Mouse (Mus musculus): Measurements from ENCODE around the gene Klc3. TPM values are rescaled to one million over a fixed set of nuclear protein-coding genes. Genes with fewer than 3 reads are reported as not detected.

The Klc3 gene
- total and polyA plus RNA-seq, 3 experiments, result 0.42 to 3.6 TPM; not detected in 1

GRCm38 (mm10) chr7:19411783-19412182 lies 7.9 kb upstream of the Klc3 start:
- Histone ChIP-seq H3K9me3 (replicated peaks; ENCODE audit: insufficient read depth, low read length) (no peaks in the 10 kb centered on the region), H3K79me2 (ENCODE audit: control insufficient read depth, insufficient read depth, low read length, poor library complexity) (no peaks in the 10 kb centered on the region), H3K27me3 (ENCODE audit: control insufficient read depth in 1 of 2, insufficient read depth in 2 of 2, low read length in 2 of 2) (peaks cover 0 to 2% of the 10 kb centered on the region in 2 experiments; a peak in 1 of 4 replicates), H3K36me3 (ENCODE audit: control insufficient read depth in 1 of 2, insufficient read depth in 2 of 2, low read length in 2 of 2) (no peaks in the 10 kb centered on the region), H3K4me1 (ENCODE audit: control insufficient read depth in 1 of 2, insufficient read depth in 2 of 2, low read length in 2 of 2) (no peaks in the 10 kb centered on the region), H3K4me3 (ENCODE audit: control insufficient read depth in 1 of 2, insufficient read depth in 1 of 2, low read depth in 2 of 2, low read length in 2 of 2) (no peak overlapping the region), H3K9ac (ENCODE audit: control insufficient read depth, low read depth, low read length, poor library complexity, severe bottlenecking) (no peak overlapping the region), H3K27ac (ENCODE audit: control insufficient read depth, low read depth, low read length) (no peak overlapping the region)
- DNase-seq (ENCODE audit: low read depth, low spot score), result no peak
- TF ChIP-seq POLR2AphosphoS2 (IDR thresholded peaks at IDR 0.05; ENCODE audit: low read length), result no peak

- no peaks in the 10 kb centered on the region for H3K9me3 ChIP-seq (replicated peaks; ENCODE audit: insufficient read depth, low read length)
- no peak overlapping the region for H3K27ac ChIP-seq (ENCODE audit: control insufficient read depth, low read depth, low read length)
- no peak overlapping the region for H3K4me3 ChIP-seq (ENCODE audit: control insufficient read depth in 1 of 2, insufficient read depth in 1 of 2, low read depth in 2 of 2, low read length in 2 of 2)
- no peaks in the 10 kb centered on the region for H3K79me2 ChIP-seq (ENCODE audit: control insufficient read depth, insufficient read depth, low read length, poor library complexity)
- TF ChIP-seq CHD1 (IDR thresholded peaks at IDR 0.05; ENCODE audit: low read depth, low read length), result no peak
- H3K9ac ChIP-seq (ENCODE audit: control insufficient read depth, low read depth, low read length, poor library complexity, severe bottlenecking), result no peak overlapping the region
- no peaks in the 10 kb centered on the region for H3K4me1 ChIP-seq (ENCODE audit: control insufficient read depth in 1 of 2, insufficient read depth in 2 of 2, low read length in 2 of 2)
- no peaks in the 10 kb centered on the region for H3K36me3 ChIP-seq (ENCODE audit: control insufficient read depth in 1 of 2, insufficient read depth in 2 of 2, low read length in 2 of 2)
- DNase-seq (ENCODE audit: low read depth, low spot score), result no peak
- peaks cover 0 to 2% of the 10 kb centered on the region in 2 experiments; a peak in 1 of 4 replicates for H3K27me3 ChIP-seq (ENCODE audit: control insufficient read depth in 1 of 2, insufficient read depth in 2 of 2, low read length in 2 of 2)
These were observed 7.0 kb upstream of the Klc3 start for GRCm38 (mm10) chr7:19410766-19411344.

DNA sequence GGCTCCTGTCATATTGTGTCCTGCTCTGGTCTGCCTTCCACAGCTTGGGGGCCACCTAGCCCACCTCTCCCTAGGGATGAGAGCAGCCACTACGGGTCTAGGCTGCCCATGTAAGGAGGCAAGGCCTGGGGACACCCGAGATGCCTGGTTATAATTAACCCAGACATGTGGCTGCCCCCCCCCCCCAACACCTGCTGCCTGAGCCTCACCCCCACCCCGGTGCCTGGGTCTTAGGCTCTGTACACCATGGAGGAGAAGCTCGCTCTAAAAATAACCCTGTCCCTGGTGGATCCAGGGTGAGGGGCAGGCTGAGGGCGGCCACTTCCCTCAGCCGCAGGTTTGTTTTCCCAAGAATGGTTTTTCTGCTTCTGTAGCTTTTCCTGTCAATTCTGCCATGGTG lies 5.8 kb upstream of the Klc3 start:
- DNase-seq (ENCODE audit: low read depth, low spot score), result no peak
- no peaks in the 10 kb centered on the region for H3K36me3 ChIP-seq (ENCODE audit: control insufficient read depth in 1 of 2, insufficient read depth in 2 of 2, low read length in 2 of 2)
- H3K9ac ChIP-seq (ENCODE audit: control insufficient read depth, low read depth, low read length, poor library complexity, severe bottlenecking), result no peak overlapping the region
- no peaks in the 10 kb centered on the region for H3K9me3 ChIP-seq (replicated peaks; ENCODE audit: insufficient read depth, low read length)
- H3K27me3 ChIP-seq (ENCODE audit: control insufficient read depth in 1 of 2, insufficient read depth in 2 of 2, low read length in 2 of 2), result peaks cover 0 to 2% of the 10 kb centered on the region in 2 experiments; a peak in 1 of 4 replicates
- no peak for TF ChIP-seq KAT2A (conservative IDR thresholded peaks at IDR 0.05; ENCODE audit: low read depth, low read length)
- no peak for TF ChIP-seq POLR2AphosphoS2 (IDR thresholded peaks at IDR 0.05; ENCODE audit: low read length)
- no peak for TF ChIP-seq CHD2 (IDR thresholded peaks at IDR 0.05; ENCODE audit: low read length)
- TF ChIP-seq USF1 (IDR thresholded peaks at IDR 0.05; ENCODE audit: low read depth, low read length), result no peak
- TF ChIP-seq GABPA (IDR thresholded peaks at IDR 0.05; ENCODE audit: low read depth, low read length), result no peak
- TF ChIP-seq SIN3A (IDR thresholded peaks at IDR 0.05; ENCODE audit: low read length), result no peak
- no peak for TF ChIP-seq NELFE (IDR thresholded peaks at IDR 0.05; ENCODE audit: low read depth, low read length)
- no peak for TF ChIP-seq CTCF (IDR thresholded peaks at IDR 0.05 in 2 of 3, conservative IDR thresholded peaks at IDR 0.05 in 1 of 3; ENCODE audit: control insufficient read depth in 1 of 3, insufficient read depth in 1 of 3, low read depth in 2 of 3, low read length in 3 of 3, poor library complexity in 1 of 3, severe bottlenecking in 1 of 3)
- no peak for TF ChIP-seq ZMIZ1 (IDR thresholded peaks at IDR 0.05; ENCODE audit: low read depth, low read length)
- no peak for TF ChIP-seq JUND (IDR thresholded peaks at IDR 0.05; ENCODE audit: low read depth, low read length)
- no peak for TF ChIP-seq RAD21 (IDR thresholded peaks at IDR 0.05; ENCODE audit: low read depth, low read length)
- no peak for TF ChIP-seq POLR2AphosphoS5 (IDR thresholded peaks at IDR 0.05; ENCODE audit: borderline replicate concordance, low read depth, low read length)
- no peak for TF ChIP-seq MAFK (IDR thresholded peaks at IDR 0.05; ENCODE audit: borderline replicate concordance, low read depth, low read length)
- no peak for TF ChIP-seq MYB (IDR thresholded peaks at IDR 0.05; ENCODE audit: low read depth, low read length)
- TF ChIP-seq ELF1 (IDR thresholded peaks at IDR 0.05; ENCODE audit: low read depth, low read length), result no peak
- TF ChIP-seq TCF12 (IDR thresholded peaks at IDR 0.05; ENCODE audit: low read depth, low read length), result no peak
- no peak for TF ChIP-seq MAX (IDR thresholded peaks at IDR 0.05; ENCODE audit: low read length)
- no peak for TF ChIP-seq HCFC1 (IDR thresholded peaks at IDR 0.05; ENCODE audit: low read depth, low read length)
- no peak for TF ChIP-seq TBP (IDR thresholded peaks at IDR 0.05; ENCODE audit: low read depth, low read length)
- no peak for TF ChIP-seq EP300 (IDR thresholded peaks at IDR 0.05; ENCODE audit: low read depth in 1 of 2, low read length in 2 of 2)
- no peak overlapping the region for H3K27ac ChIP-seq (ENCODE audit: control insufficient read depth, low read depth, low read length)
- H3K79me2 ChIP-seq (ENCODE audit: control insufficient read depth, insufficient read depth, low read length, poor library complexity), result no peaks in the 10 kb centered on the region; the same call in 1 of the 2 replicates
- H3K4me3 ChIP-seq (ENCODE audit: control insufficient read depth in 1 of 2, insufficient read depth in 1 of 2, low read depth in 2 of 2, low read length in 2 of 2), result no peak overlapping the region
- H3K4me1 ChIP-seq (ENCODE audit: control insufficient read depth in 1 of 2, insufficient read depth in 2 of 2, low read length in 2 of 2), result 0 out of 4 replicates have a peak, but pooled peaks cover 0 to 2% of the 10 kb centered on the region in 2 experiments

All from MEL (cell line).